Mouse (Mus musculus): ENCODE data around the gene Zfp973.
"Not testable (repeated sequence)": the region's sequence is repeated elsewhere in the genome, so short reads cannot be mapped to it uniquely, and the experiment has no call there.

Gene Zfp973

DNA sequence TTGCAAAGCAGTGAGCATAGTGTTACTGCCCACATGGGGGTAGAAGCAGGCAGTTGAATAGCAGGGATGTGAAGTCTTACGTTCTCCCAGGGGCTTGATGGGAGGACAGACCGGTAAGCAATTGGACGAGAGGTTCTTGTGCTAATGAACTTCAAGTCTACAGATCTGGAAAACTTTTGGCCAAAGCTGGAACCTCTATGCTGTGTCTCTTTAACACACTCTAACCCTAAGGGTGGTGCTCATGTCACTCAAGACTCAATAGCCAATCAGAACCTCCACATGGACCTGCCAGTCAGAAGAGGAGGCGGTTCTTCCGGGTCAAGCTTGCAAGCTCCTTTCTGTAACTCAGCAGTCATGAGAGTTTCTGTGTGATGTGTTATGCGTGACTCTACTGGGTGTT lies at the start of gene Zfp973:
Gene Zfp973 (plus strand): TSS at position 301 of the 400 bp plus-strand sequence.
- DNase-seq (ENCODE audit: low read depth, low spot score) = not testable (repeated sequence)

DNA sequence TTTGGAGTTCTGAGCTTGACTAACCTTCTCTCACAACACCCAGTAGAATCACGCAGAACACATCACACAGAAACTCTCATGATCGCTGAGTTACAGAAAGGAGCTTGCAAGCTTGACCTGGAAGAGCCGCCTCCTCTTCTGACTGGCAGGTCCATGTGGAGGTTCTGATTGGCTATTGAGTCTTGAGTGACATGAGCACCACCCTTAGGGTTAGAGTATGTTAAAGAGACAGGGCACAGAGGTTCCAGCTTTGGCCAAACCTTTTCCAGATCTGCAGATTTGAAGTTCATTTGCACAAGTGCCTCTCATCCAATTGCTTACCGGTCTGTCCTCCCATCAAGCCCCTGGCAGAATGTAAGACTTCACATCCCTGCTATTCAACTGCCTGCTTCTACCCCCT lies 34.1 kb upstream of the Zfp973 start, which contains the start of gene Gm14308:
Gene Gm14308 (minus strand): TSS at position 101 of the 400 bp plus-strand sequence.
- not testable (repeated sequence) for DNase-seq (ENCODE audit: low read depth, low spot score)

DNA sequence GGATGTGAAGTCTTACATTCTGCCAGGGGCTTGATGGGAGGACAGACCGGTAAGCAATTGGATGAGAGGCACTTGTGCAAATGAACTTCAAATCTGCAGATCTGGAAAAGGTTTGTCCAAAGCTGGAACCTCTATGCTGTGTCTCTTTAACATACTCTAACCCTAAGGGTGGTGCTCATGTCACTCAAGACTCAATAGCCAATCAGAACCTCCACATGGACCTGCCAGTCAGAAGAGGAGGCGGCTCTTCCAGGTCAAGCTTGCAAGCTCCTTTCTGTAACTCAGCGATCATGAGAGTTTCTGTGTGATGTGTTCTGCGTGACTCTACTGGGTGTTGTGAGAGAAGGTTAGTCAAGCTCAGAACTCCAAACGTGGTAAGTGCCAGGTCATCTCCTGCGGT lies 37.7 kb downstream of the Zfp973 start, which contains the start of gene Gm14305:
Gene Gm14305 (plus strand): TSS at position 278 of the 400 bp plus-strand sequence.
- DNase-seq (ENCODE audit: low read depth, low spot score) = not testable (repeated sequence)
